10 mouse cellular contexts compared by ENCODE assay signal in genomic region chr5:35280783-35281165, GRCm38 (mm10). TPM values are rescaled to one million over a fixed set of nuclear protein-coding genes. Genes with fewer than 3 reads are reported as not detected.
DNase-seq lines count a peak whose midpoint lies in the region; ATAC-seq lines count a peak whose summit lies in the region.
"Had no signal": no experiment of that assay in that cellular context is flagged by ENCODE, and none has a peak within 500 bp of the region (broad histone marks: within the 10 kb centered on the region; RNA-seq: fewer than 3 reads in every experiment).

No protein-coding gene starts in this region.

- DNase-seq in left cerebral cortex, postnatal 14 days (ENCODE audit: low spot score in 2 of 2), result peak; percentile 7 to 8
- no peak for DNase-seq in left cerebral cortex, adult 8-10 months (ENCODE audit: low spot score in 2 of 2)
- peak; percentile 45 for DNase-seq in embryonic facial prominence, embryonic 10.5 days (ENCODE audit: low spot score)
- peak; percentile 36 for DNase-seq in hindbrain, embryonic 11.5 days (ENCODE audit: low spot score)
- DNase-seq in c-Kit-positive CD71-positive TER-119-positive erythroid progenitor cells, embryonic 14.5 days (ENCODE audit: low spot score), result no peak
- no peak for DNase-seq in ovary, postnatal 14 days (ENCODE audit: low spot score)
- DNase-seq in spleen, postnatal 10 days (ENCODE audit: low spot score in 2 of 2), result no peak

- WGBS in embryonic facial prominence, embryonic 10.5 days, result 5% methylated on average over 40 of the region's 40 CpGs
- WGBS in hindbrain, embryonic 11.5 days, result 5% methylated on average over 35 of the region's 40 CpGs
- WGBS in midbrain, embryonic 16.5 days, result 4% methylated on average over 40 of the region's 40 CpGs

- no peak overlapping the region for H3K27ac ChIP-seq in embryonic facial prominence, embryonic 10.5 days (replicated peaks)
- no peak overlapping the region for H3K27ac ChIP-seq in hindbrain, embryonic 11.5 days (ENCODE audit: low read depth, low read length)
- H3K27ac ChIP-seq in midbrain, embryonic 16.5 days (ENCODE audit: low read length), result no peak overlapping the region

- ATAC-seq in hindbrain, embryonic 11.5 days (ENCODE audit: low FRiP score), result no peak
- ATAC-seq in midbrain, embryonic 16.5 days, result no peak

- peaks cover 96% of the 10 kb centered on the region for H3K27me3 ChIP-seq in embryonic facial prominence, embryonic 10.5 days (replicated peaks; ENCODE audit: low read depth, poor library complexity, severe bottlenecking)
- H3K27me3 ChIP-seq in hindbrain, embryonic 11.5 days (ENCODE audit: control insufficient read depth, insufficient read depth, low read length), result peaks cover 64% of the 10 kb centered on the region
- peaks cover 65% of the 10 kb centered on the region for H3K27me3 ChIP-seq in midbrain, embryonic 16.5 days (ENCODE audit: control insufficient read depth, insufficient read depth, low read depth, low read length)

- H3K9me3 ChIP-seq in embryonic facial prominence, embryonic 10.5 days, result no peaks in the 10 kb centered on the region
- H3K9me3 ChIP-seq in hindbrain, embryonic 11.5 days (ENCODE audit: control insufficient read depth, low read length), result no peaks in the 10 kb centered on the region
- no peaks in the 10 kb centered on the region for H3K9me3 ChIP-seq in midbrain, embryonic 16.5 days (replicated peaks; ENCODE audit: control insufficient read depth, low read length, poor library complexity, severe bottlenecking)

- no peak overlapping the region for H3K9ac ChIP-seq in hindbrain, embryonic 11.5 days (ENCODE audit: low read depth, low read length)
- no peak overlapping the region for H3K9ac ChIP-seq in midbrain, embryonic 16.5 days (ENCODE audit: low read depth, low read length)

- H3K4me3 ChIP-seq in embryonic facial prominence, embryonic 10.5 days, result peak overlapping the region; percentile 66
- peak overlapping the region; percentile 13; the same call in 1 of the 2 replicates for H3K4me3 ChIP-seq in hindbrain, embryonic 11.5 days (ENCODE audit: low read depth, low read length)
- H3K4me3 ChIP-seq in midbrain, embryonic 16.5 days (ENCODE audit: low read depth, low read length), result peak overlapping the region; percentile 63

- no peaks in the 10 kb centered on the region for H3K36me3 ChIP-seq in embryonic facial prominence, embryonic 10.5 days (replicated peaks)
- no peaks in the 10 kb centered on the region for H3K36me3 ChIP-seq in hindbrain, embryonic 11.5 days (ENCODE audit: control insufficient read depth, insufficient read depth, low read length)
- H3K36me3 ChIP-seq in midbrain, embryonic 16.5 days (ENCODE audit: control insufficient read depth, insufficient read depth, low read length), result no peaks in the 10 kb centered on the region

- H3K4me1 ChIP-seq in embryonic facial prominence, embryonic 10.5 days, result peaks cover 37% of the 10 kb centered on the region
- H3K4me1 ChIP-seq in hindbrain, embryonic 11.5 days (replicated peaks; ENCODE audit: control insufficient read depth, insufficient read depth, low read length), result peaks cover 9% of the 10 kb centered on the region
- peaks cover 15% of the 10 kb centered on the region for H3K4me1 ChIP-seq in midbrain, embryonic 16.5 days (ENCODE audit: control insufficient read depth, insufficient read depth, low read length)

- peak overlapping the region; percentile 25 for H3K4me2 ChIP-seq in hindbrain, embryonic 11.5 days (replicated peaks; ENCODE audit: low read depth, low read length)
- H3K4me2 ChIP-seq in midbrain, embryonic 16.5 days (ENCODE audit: low read length), result peak overlapping the region; percentile 94

- intact Hi-C loops in left cerebral cortex, postnatal 14 days (cut with DNase I), result no loop called here

RNA-seq across cellular contexts. Expression of gene Adra2c, which starts 2.7 kb away (rescaled TPM):
- total RNA-seq in left cerebral cortex, postnatal 14 days (2021), result 10 to 100 TPM in 1 of 2 experiments, 1 to 10 TPM in 1; 9.8 to 13.4 TPM
- 10 to 100 TPM; 22.2 to 26.8 (median 24.4) TPM for total RNA-seq in left cerebral cortex, adult 8-10 months (2022)
- polyA plus RNA-seq in embryonic facial prominence, embryonic 10.5 days (2016; fragmentation: Nextera tagmentation; extraction: Ambion mirVana), result 0.04 TPM in 1 of 2 replicates, not detected in the other
- 0.06 and 0.07 TPM in 2 replicates for polyA plus RNA-seq in hindbrain, embryonic 11.5 days (2014; fragmentation: Nextera tagmentation; extraction: Ambion mirVana)
- polyA plus RNA-seq in midbrain, embryonic 16.5 days (2015; fragmentation: Nextera tagmentation; extraction: Ambion mirVana), result 0.36 and 0.39 TPM in 2 replicates
- total RNA-seq: granulocyte monocyte progenitor cell, adult 5-6 weeks; megakaryocyte-erythroid progenitor cell, adult 5-6 weeks had no signal

Comparison
In these comparisons a context has a peak if more than half of its experiments do, and no peak if none do; other contexts are left out.
1. DNase-seq: peak in left cerebral cortex, postnatal 14 days (2 of 2), embryonic facial prominence, embryonic 10.5 days (single experiment) and hindbrain, embryonic 11.5 days (single experiment); none in left cerebral cortex, adult 8-10 months (0 of 2), c-Kit-positive CD71-positive TER-119-positive erythroid progenitor cells, embryonic 14.5 days (single experiment), ovary, postnatal 14 days (single experiment) and spleen, postnatal 10 days (0 of 2).
2. H3K4me3 ChIP-seq: peak in every context shown above with its lines; median percentile 66 in embryonic facial prominence, embryonic 10.5 days; 63 in midbrain, embryonic 16.5 days; 13 in hindbrain, embryonic 11.5 days.